Mouse (Mus musculus) skeletal muscle tissue, adult 2 months (tissue): Measurements from ENCODE around the gene Mad1l1.

Experiments
- DNase-seq: peaks from one replicate; pipeline ENCODE4 v3.0.0-alpha.2; 2012; ENCODE audit warnings: low read depth, low spot score

Mad1l1 gene

DNA sequence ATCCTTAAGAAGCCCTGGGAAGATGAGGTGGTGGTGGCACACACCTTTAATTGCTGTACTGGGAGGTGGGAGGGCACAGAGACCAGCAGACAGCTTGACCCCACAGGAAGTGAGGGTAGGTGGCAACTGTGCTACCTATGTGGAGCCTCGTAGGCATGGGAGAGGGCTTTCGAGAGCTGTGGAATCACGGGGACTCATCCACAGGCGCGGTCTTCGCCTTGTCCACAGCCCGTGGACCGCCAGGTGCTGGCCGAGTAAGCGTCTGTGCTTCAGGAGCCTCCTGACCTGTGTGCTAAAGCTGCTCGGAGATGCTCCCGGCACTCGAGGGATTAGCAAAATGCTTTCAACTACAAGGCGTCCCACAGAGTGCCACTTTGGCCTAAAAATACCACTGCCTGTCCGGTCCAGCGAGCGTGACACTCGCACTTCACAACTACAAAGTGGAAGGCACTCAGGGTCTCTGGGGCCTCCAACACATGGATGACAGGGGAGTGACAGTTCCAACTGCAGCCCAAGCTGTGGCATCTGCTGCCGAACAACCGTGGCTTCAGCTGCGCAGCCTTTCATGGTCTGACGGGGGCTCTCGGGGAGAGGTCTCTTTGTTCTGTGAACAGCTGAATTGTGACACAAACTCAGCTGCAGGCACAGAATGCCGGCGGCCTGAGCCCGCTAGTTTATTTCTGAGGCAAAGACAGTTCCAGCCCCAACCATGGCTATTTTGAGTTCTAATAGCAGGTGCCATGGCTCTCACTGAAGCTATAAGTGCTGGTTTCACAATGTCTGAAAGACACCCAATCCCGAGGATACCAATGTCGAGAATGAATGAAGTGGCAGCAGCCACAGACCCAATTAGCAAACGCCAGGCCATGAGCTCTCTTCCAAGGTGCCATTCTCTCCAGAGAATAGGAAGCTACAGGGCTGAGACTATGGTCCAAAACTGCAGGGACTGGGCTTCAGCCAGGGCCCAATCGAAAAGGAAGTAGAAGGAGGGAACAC is 57.3 kb downstream of the Mad1l1 start:
- peak; percentile 15 for DNase-seq

DNA sequence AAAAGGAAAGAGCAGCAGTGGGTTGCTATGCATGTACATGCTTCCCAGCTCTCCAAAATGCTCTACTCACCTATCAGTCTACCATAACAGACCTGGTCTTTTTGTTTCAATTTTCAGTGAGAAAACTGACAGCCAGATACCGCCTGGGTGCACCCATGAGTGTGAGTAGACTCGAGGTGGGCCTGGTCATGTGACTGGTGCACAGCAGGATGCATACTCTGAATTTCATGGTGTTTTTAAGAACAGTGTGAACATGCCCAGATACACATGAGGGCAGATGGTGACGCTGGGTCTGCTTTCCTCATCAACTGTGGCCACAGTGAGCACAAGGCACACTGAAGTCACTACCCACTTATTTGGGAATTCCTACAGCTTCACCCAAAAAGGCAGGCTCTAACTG is 59.0 kb downstream of the Mad1l1 start:
- no peak for DNase-seq

DNA sequence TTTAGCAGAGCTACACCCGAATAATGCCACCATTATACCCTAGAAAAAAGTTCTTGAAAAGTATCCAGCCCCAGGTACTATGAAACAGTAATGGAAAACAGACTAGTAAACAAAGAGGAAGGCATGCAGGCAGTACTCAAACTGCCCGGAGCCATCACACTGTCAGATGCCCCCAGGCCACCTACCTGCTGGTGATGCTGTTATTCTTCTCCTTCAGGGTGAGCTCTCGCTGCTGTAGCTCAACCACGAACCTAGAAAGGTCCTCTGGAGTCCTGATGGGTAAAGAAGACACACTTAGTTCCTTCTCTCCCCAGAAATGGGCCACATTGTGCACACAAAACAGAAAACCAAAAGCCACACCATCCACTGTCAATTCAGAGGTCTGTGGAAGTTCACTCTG is 60.0 kb downstream of the Mad1l1 start:
- DNase-seq: no peak

DNA sequence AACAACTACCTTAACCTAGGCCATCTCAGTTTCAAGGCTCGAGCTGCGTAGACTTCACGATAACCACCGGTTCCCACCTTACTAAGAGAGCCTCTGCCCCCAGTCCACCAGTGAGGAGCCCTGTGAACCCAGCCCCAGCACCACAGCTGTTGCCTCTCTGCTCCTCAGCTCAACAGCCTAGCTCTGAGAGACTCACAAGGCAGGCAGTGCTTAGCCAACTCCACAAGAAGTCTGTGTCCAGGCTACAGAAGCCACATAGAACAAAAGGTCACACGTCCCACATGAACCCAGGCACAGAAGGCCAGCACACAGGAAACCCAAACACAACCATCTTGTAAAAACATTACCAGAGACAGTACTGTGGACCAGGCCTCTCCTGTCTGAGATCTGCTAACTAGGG is 62.7 kb downstream of the Mad1l1 start:
- peak; percentile 13 for DNase-seq

DNA sequence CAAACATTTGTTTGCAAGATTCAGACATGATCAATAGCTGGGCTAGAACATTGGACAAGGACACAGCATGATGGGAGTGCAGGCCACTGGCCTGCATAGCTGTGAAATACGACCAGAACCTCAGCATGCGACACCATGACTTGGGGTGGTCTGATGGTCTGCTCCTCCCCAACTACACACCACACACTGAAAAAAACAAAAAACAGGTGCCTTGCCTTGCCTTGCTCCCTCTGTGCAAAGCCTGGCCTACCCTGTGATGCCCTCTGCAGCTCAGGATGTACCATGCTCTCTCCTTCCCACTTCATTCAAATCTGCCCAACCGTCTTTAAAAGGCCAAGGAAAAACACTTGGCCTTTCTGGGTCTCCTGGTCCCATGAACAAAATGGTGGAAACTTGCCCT is 63.3 kb downstream of the Mad1l1 start:
- no peak for DNase-seq

DNA sequence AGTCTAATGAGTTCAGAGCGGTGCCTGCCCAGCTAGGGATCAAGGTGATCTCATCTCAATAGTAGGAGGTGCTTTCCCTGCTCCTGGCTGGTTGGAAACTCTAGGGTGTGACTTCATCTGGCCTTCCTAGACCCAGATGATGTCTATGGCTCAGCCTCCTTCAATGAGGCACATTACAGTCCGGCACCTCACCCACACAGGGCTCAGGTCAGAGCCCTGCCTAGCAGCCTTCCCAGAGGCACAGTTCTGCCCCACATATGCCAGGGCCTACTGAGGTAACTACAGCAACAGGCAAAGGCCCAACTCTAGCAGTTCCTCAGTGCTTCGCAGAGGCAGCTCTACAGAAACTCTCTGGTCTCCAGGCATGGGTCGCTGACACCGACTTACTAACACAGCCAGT is 63.9 kb downstream of the Mad1l1 start:
- no peak for DNase-seq

DNA sequence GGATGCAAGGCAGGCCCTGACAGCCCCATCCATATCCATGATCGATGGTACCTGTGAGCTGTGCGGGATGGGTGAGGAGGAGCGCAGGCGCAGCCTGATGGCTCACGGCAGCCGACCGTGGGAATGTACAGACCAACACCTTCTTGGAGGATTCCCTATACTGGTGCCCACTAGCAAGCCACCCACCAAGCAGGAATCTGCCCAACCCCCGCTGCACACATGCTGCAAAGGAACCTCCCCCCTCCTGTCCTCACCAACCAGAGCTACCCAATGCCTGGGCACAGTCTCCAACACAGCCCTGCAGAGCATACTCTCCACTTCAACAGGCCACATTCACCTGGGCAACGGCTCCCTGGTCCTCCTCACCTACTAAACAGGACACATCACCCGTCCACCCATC is 64.7 kb downstream of the Mad1l1 start:
- no peak for DNase-seq

DNA sequence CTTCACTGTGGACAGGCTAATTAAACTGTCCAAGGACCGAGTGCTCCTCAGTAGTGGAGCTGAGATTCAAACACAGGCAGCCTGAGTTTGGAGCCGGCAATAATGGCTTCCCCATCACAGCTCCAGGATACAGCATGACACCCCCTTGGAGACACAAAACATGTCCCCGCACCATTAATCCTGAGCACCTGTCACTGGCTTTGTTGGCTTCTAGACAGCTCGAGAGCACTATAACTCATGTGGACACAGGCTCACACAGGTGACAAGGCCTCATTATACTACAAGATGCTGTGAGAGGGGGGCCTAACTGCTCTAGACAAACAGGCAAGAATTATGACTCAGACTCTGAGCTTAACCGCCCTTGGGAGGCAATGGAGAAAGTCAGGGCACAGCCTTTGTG is 66.1 kb downstream of the Mad1l1 start:
- no peak for DNase-seq

DNA sequence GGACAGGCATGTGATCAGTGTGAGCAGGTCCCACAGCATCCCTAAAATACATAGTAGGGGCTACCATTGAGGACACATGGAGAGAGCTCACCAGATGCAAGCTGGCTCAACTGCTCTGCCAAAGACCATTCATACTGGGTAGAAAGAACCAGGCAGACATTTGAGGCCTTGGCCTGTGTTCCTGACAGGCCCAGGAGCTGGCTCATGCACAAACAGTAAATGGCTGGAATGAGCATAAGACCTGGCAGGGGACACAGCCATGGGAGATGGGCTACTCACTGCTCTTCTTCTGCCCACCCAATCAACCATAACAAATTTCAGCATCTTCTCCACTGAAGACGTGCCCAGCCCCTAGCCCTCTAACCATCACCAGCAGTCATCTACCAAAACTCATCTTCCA is 66.7 kb downstream of the Mad1l1 start:
- DNase-seq: no peak

DNA sequence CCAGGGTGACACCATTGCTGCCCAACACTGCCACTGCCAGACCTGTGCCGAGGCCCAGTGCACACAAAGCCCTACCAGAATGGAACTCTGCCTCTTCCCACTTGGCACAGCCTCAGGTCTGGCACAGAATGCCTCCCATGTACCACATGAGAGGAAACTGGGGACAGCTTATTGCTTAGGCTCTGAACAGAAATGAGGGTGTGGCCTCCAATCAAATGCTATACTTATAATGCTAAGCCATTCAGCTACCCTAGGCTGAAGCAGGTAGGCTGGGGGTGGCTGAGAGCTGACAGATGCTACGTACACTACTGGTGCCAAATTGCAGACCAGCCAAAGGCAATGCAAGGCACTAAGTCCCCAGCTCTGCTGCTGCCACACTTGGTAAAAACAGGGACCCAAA is 69.4 kb downstream of the Mad1l1 start:
- no peak for DNase-seq

DNA sequence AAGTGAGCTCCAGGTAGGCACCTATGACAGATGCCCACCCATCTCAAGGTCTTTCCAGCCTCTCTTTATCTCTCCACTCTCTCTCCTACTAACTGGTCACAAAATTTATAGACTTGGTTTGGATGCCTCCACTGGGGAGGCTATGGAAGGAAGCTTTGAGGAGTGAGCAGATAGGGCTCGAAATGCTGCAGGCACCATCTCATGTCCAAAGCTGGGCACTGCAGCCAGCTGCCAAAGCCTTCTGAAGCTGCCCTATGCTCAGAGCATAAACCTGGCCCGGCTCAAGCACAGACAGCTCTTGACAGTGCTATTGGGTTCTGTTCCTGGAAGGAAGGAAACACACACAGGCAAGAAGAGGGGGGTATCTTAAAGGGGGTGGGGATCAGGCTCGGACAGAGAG is 71.0 kb downstream of the Mad1l1 start:
- no peak for DNase-seq

DNA sequence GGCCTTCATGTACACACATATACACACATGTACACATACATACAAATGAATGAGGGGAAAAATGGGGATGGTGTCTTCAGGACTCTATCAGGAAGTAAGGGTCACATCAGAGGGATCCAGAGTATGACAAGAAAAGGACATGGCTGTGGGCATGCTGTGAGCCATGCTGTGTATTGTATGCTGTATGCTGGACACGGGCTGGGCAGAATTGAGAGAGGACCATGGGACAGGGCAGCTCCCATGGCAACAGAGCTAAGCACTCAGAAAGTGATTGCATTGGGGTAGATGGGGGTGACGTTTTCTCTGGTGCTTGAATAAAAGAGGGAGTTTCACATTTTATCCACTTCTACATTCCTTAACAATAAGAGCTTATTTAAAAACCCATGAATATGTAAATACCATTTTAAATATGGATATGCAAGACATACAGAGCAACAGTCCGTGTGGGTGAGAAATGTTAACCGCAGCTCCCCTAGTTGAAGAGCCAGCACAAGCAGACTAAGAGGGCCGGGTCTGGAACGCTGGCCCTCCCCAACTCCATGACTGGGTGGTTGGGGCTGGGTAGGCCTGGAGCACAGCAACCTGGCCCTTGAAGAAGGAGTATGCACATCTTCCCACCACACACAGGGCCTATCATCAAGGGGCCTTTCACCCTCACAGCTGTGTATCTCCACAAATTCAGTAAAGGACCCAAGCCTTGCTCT is 71.8 kb downstream of the Mad1l1 start:
- no peak for DNase-seq

DNA sequence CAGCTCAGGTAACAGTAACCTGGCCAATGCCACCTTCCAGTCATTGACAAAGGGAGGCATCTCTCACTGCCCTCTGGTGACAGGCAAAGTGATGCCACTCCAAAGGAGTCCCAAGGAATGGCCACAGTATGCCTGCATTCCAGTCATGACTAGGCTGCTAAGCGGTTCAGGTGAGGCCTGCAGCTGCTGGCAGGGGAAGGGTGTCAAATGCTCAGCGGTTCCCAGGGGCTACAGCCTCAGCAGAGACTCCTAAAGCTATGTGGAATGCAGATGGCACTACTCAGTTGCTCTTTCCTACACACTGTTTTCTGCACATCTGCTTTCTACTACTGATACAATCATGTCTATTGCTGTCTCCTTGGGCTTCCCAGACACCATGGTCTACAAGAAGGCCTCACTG is 73.3 kb downstream of the Mad1l1 start:
- DNase-seq: no peak

DNA sequence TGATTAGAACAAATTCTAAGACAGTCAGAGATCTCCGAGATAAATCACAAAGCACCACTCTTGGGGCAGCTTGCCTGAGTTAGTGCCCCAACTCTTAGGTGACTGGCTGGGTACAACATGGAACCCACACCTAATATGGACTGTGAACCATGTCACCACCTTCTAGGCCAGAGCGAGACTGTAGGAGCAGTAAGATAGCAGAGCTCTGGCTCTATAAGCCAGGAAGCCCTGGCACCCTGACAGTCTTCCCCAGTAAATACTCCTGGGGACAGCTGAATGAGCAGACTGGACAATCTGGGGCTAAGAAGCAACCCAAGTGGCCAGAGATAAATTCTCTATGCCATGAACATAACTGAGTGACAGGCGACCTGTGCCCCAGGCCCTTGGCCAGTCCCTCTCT is 81.1 kb downstream of the Mad1l1 start:
- no peak for DNase-seq

DNA sequence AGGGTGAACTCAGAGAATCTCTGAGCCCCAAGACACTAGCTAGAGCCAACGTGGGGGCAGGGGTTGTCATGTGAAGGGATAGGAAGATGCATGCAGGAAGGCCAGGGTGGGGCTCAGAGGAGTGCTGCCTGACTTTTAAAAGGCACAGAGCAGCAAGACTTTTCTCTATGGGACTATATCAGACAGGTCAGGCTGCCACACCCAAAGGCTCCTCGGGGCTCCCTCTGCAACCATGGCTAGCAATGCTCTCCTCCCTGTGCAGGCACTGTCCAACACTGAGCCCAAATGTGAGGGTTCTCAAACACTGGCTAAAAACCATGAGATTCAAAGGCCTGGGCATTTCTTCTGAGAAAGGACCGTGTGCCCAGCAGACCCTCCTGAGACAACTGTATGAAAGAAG is 82.5 kb downstream of the Mad1l1 start:
- DNase-seq: no peak

DNA sequence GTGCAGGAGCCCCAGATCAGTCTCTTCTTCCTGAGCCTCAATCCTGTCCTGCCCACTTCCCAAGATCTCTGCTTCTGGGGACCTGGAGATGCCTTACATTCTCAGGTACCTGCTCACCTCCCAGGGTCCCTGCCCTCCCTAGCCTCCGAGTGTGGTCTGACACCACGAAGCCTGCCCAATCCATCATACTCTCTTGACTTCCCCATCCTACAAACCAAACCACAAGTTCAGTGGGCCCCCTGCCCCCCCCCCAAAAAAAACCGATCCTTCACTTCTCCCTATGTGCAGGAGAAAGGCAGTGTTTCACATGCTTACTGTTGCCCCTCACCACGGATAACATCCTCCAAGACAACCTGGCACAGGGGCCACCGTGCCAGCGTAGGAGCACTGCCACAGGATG is 90.5 kb downstream of the Mad1l1 start:
- DNase-seq: no peak

DNA sequence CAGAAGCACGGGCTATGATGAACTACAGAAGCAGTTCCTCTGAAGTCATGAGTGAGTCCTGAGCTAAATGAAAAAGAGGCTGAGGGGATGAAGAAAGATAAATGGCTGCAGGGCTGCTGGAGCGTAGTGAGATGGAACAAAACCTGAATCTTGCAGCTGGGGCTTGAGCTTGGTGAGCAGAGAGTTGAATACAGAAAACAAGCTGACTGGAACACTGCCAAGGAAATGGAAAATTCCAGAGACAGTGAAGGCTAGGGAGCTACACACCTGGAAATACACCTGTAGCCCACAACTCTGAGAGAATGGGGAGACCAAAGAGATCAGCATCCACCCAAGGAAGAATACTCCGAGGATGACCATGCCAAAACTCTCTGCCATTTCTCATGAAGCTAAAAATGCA is 93.0 kb downstream of the Mad1l1 start:
- DNase-seq: no peak

DNA sequence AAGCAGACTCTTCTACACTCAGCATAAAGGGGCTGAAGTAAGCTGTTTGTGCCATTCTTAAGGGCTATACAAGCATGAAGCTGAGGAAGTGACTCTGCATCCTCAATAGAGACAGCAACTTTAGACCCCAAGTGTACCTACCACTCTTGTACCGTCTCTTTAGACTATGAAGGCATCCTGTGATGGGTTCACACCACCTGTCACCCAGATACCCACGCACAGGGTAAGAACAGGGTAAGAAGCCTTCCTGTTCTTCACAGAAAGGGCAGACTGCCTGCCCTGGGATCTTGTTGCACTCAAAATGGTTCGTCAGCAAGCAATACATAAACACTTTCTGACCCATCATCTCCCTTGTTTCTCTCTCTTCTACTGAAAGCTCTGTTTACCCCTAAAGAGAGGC is 94.5 kb downstream of the Mad1l1 start:
- no peak for DNase-seq

DNA sequence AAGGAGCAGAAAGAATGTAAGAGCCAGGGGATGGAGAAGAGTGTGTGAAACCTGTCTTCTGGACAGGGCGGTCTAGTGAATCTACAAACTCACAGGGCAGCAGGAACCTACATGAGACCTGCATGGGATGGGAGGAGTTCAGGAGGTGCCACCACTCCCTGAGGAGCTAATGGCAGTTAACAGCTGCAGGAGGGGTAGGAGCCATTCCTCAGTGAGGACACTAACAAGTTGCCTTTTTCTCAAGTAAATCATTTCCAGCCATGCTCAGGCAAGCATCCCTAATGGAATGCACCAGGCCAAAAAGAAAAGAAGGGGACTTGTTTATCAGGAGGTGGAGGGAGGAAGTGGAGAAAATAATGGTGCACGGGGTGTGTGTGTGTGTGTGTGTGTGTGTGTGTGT is 95.5 kb downstream of the Mad1l1 start:
- no peak for DNase-seq

DNA sequence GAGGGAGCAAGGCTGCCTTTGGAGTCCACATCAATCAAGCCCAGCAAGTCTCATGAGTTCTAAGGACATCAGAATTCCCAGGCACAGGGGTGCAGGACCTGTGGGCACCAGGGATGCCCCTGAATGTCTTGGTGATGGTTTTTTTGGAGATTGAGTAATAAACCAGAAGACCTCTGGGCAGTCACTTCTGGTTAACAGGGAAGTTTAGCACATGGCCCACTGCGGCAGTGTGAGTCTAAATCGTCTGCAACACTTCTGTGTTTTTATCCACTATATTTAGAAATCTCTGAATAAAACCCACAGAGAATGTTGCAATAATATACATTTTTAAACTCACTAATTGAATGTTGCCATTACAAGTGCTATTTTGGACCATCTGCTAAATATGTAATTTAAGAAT is 96.2 kb downstream of the Mad1l1 start:
- DNase-seq: no peak

DNA sequence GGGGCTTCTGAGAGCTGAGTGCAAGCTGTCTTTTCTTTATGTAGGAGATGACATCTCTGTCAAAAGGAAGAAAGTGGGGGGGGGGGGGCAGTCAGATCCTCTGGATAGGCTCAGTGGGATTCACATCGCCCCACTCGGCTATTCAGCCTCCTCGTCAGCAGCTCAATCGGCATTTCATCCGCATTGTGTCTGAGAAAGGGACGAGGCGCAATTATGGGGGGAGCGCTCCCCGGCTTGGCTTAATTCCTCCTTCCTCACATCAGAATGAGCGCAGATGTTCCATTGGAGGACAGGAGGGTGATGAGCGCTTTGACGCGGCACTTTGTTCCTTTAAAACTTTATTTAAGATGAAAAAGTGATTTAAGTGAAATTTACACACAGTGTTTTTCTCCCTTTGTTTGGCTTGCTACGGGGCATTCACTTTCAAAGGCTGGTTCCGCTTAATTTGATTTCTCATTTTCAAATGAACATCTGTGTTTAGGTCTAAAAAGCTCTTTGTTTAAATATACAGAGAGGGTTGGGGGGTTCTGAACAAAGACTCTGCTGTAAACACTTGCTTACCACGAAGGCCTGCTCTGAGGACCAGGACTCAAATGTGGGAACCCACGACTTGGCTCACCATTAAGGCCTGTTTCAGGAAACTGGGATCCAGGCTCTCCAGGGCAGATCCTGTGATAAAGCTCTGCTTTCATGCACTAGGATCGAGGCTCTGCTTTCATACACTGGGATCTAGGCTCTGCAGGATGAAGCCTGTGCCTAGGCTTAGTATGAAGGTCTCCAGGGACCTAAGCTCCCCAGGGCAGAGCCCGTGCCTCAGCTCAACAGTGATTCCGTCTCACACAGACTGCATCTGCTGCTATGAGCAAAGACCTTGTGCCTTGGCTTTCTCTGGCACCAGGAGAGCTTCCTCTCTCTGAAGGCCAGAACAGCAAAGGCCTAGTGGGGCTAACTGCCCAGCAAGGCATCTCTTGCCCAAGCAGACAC is 98.0 kb downstream of the Mad1l1 start:
- no peak for DNase-seq
